Mouse (Mus musculus) ZHBTc4 (cell line): ENCODE results near the gene Atp6v0c.

ENCODE experiments used
- DNase-seq: peaks from one replicate; pipeline ENCODE4 v3.0.0-alpha.2; 2011; ENCODE audit warnings: low read depth, low spot score

The Atp6v0c gene

GRCm38 (mm10) chr17:24199252-24199651, 29.8 kb upstream of the Atp6v0c start:
- DNase-seq = no peak

GRCm38 (mm10) chr17:24197032-24197824, 27.7 kb upstream of the Atp6v0c start:
- DNase-seq = no peak

GRCm38 (mm10) chr17:24195349-24195748, 25.8 kb upstream of the Atp6v0c start:
- DNase-seq = peak; percentile 40

- peak; percentile 51 for DNase-seq
These were observed 24.3 kb upstream of the Atp6v0c start for GRCm38 (mm10) chr17:24193769-24194168.

- DNase-seq = peak; percentile 30
These were observed 23.8 kb upstream of the Atp6v0c start for GRCm38 (mm10) chr17:24193268-24193667.

- DNase-seq = no peak
These were observed 23.3 kb upstream of the Atp6v0c start for GRCm38 (mm10) chr17:24192848-24193247.

- DNase-seq = no peak
These were observed 22.0 kb upstream of the Atp6v0c start for GRCm38 (mm10) chr17:24191481-24191880.

GRCm38 (mm10) chr17:24190934-24191333, 21.4 kb upstream of the Atp6v0c start:
- no peak for DNase-seq

- DNase-seq = no peak
These were observed 4.8 kb upstream of the Atp6v0c start for GRCm38 (mm10) chr17:24174259-24174658.

GRCm38 (mm10) chr17:24173423-24173822, 3.9 kb upstream of the Atp6v0c start:
- peak; percentile 87 for DNase-seq

- DNase-seq = no peak
These were observed 2.2 kb upstream of the Atp6v0c start for GRCm38 (mm10) chr17:24171738-24172137.

- DNase-seq = peak; percentile 66
These were observed 1.2 kb upstream of the Atp6v0c start for GRCm38 (mm10) chr17:24170729-24171128.

- no peak for DNase-seq
These were observed 623 bp upstream of the Atp6v0c start for GRCm38 (mm10) chr17:24170125-24170524.

GRCm38 (mm10) chr17:24168590-24169277, 768 bp downstream of the Atp6v0c start:
- peak; percentile 84 for DNase-seq

- no peak for DNase-seq
These were observed 1.5 kb downstream of the Atp6v0c start for GRCm38 (mm10) chr17:24167891-24168505.

- no peak for DNase-seq
These were observed 2.4 kb downstream of the Atp6v0c start for GRCm38 (mm10) chr17:24167120-24167519.

- peak; percentile 53 for DNase-seq
These were observed 4.8 kb downstream of the Atp6v0c start for GRCm38 (mm10) chr17:24164566-24165259.

- peak; percentile 99 for DNase-seq
These were observed 6.1 kb downstream of the Atp6v0c start, which contains the start of gene Amdhd2 for GRCm38 (mm10) chr17:24163176-24163962. Amdhd2 (minus strand) TSS chr17:24163766.

- DNase-seq = peak; percentile 70
These were observed 6.8 kb downstream of the Atp6v0c start for GRCm38 (mm10) chr17:24162584-24163175.

GRCm38 (mm10) chr17:24161466-24161865, 8.0 kb downstream of the Atp6v0c start:
- DNase-seq = peak; percentile 67

- DNase-seq = no peak
These were observed 12.0 kb downstream of the Atp6v0c start for GRCm38 (mm10) chr17:24157526-24157925.
